Mouse (Mus musculus): ENCODE data around the gene Ndufa12. TPM values are rescaled to one million over a fixed set of nuclear protein-coding genes. Genes with fewer than 3 reads are reported as not detected.

The Ndufa12 gene
- polyA plus RNA-seq, 1 experiment from 2014 or later = 380 TPM

DNA sequence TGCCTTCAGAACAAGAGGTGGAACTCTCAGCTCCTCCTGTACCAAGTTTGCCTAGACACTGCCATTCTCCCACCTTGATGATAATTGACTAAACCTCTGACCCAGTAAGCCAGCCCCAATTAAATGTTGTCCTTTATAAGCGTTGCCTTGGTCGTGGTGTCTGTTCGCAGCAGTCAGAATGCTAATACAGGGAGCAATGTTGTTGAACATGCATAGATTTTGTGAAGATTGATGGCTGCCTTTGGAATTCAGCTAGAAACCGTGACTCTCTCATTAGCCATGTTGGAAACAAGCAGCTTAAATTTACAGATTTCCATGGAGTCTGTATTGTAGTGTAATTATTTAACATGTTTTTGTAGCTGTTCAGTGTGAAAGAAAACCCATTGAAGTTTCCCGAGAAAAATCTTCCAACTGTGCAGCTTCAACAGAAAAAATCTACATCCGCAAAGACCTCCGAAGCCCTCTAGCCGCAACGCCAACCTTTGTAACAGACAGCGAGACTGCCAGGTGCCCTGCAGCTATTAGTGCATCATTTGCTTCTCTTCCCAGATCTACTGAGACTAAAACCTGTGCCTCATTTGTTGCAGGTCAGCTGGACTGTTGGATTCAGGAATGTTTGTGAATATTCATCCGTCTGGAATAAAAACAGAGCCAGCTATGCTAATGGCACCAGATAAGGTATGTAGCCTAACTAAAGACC is 31.3 kb upstream of the Ndufa12 start:
- peaks cover 6% of the 10 kb centered on the region for H3K4me1 ChIP-seq (ENCODE audit: control insufficient read depth, insufficient read depth, low read depth, low read length)
- no peak for ATAC-seq
- H3K4me2 ChIP-seq (ENCODE audit: low read length) = no peak overlapping the region
- H3K4me3 ChIP-seq (ENCODE audit: low read length) = no peak overlapping the region
- no peak overlapping the region for H3K9ac ChIP-seq (ENCODE audit: low read depth, low read length)
- no peak overlapping the region for H3K27ac ChIP-seq (ENCODE audit: low read depth, low read length)
- H3K9me3 ChIP-seq (ENCODE audit: control insufficient read depth, low read length) = no peaks in the 10 kb centered on the region
- H3K36me3 ChIP-seq (ENCODE audit: control insufficient read depth, insufficient read depth, low read length) = peaks cover 27% of the 10 kb centered on the region
- WGBS = 51% methylated on average over 11 of the region's 11 CpGs
- no peaks in the 10 kb centered on the region for H3K27me3 ChIP-seq (replicated peaks; ENCODE audit: control insufficient read depth, insufficient read depth, low read length)

DNA sequence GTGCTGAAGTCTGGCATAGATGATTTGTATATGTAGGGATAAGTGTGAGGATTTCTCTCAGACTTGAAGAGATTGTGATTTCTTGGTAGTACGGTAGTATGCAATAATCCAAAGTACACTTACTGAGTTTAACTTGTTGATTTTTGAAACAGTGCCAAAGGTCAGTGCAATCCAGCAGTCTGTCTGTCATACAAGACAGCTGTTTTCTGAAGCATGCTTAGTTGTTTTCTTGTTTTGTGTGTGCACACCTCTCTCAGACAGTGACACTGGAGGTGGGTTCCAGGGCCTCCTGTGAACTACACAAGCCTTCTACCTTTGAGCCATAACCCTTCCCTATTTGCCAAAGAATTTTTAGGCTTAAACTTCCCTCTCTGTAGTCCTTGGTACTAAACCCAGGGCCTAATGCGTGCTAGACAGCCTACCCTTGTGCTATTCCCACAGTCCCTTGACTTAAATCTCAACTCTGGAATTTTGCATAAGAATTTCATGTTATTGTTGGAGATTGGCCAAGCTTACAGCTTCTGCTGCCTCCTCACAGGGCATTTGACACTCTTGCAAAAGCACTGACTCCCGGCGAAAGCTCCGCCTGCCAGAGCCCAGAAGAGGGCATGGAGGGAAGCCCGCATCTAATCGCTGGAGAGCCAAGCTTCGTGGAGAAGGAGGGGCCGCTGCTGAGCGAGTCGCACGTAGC is 26.9 kb upstream of the Ndufa12 start:
- Histone ChIP-seq H3K4me2 (ENCODE audit: low read length) (no peak overlapping the region; the same call in 1 of the 2 replicates), H3K4me3 (ENCODE audit: low read length) (no peak overlapping the region), H3K27me3 (replicated peaks; ENCODE audit: control insufficient read depth, insufficient read depth, low read length) (no peaks in the 10 kb centered on the region), H3K36me3 (ENCODE audit: control insufficient read depth, insufficient read depth, low read length) (peaks cover 23% of the 10 kb centered on the region), H3K9ac (ENCODE audit: low read depth, low read length) (no peak overlapping the region), H3K27ac (ENCODE audit: low read depth, low read length) (no peak overlapping the region), H3K9me3 (ENCODE audit: control insufficient read depth, low read length) (no peaks in the 10 kb centered on the region), H3K4me1 (ENCODE audit: control insufficient read depth, insufficient read depth, low read depth, low read length) (peaks cover 9% of the 10 kb centered on the region)
- 28% methylated on average over 12 of the region's 12 CpGs for WGBS
- ATAC-seq = no peak

DNA sequence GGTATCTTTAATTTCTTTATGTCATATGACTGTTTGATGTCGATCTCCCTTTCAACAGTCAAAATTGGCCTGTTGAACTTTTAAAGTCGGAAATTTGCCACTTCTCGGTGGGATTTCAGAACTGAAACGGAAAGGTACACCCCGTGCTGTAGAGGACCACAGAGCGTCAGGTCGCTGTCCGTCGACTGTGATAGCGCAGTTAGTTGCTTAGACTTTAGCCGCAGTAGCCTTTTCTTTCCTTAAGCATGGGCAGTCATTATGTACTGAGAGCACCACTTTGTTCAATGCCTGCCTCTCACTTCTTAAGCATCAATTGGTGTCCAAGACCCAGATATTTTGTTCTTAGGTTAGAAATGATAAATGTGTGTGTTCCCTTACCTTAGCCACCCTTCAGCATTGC is 26.4 kb upstream of the Ndufa12 start:
- no peak overlapping the region for H3K27ac ChIP-seq (ENCODE audit: low read depth, low read length)
- peaks cover 23% of the 10 kb centered on the region for H3K36me3 ChIP-seq (ENCODE audit: control insufficient read depth, insufficient read depth, low read length)
- no peaks in the 10 kb centered on the region for H3K9me3 ChIP-seq (ENCODE audit: control insufficient read depth, low read length)
- no peak overlapping the region; the same call in 1 of the 2 replicates for H3K4me2 ChIP-seq (ENCODE audit: low read length)
- ATAC-seq = no peak
- no peak overlapping the region for H3K4me3 ChIP-seq (ENCODE audit: low read length)
- H3K9ac ChIP-seq (ENCODE audit: low read depth, low read length) = no peak overlapping the region
- H3K4me1 ChIP-seq (ENCODE audit: control insufficient read depth, insufficient read depth, low read depth, low read length) = peaks cover 9% of the 10 kb centered on the region
- H3K27me3 ChIP-seq (replicated peaks; ENCODE audit: control insufficient read depth, insufficient read depth, low read length) = no peaks in the 10 kb centered on the region
- 46% methylated on average over 11 of the region's 11 CpGs for WGBS

DNA sequence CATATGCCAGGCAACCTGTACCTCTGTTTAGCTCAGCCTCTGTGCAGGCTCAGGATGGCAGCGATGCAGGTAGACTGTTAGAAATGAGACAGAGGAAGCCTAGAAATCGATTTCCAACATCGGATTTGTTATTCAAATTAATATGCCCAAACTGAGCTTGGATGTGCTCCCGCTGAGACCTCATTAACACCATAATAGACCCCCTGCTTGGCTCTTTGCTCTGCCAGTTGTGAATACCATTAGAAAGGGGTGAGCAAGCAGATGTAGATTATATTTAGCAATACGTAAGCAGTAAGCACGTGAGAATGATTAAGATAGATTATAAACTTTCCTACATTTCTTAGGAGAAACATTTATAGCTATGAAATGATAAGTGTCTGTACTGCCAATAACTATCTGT is 25.8 kb upstream of the Ndufa12 start:
- Histone ChIP-seq H3K4me3 (ENCODE audit: low read length) (no peak overlapping the region), H3K36me3 (ENCODE audit: control insufficient read depth, insufficient read depth, low read length) (peaks cover 21% of the 10 kb centered on the region), H3K27ac (ENCODE audit: low read depth, low read length) (no peak overlapping the region), H3K9me3 (ENCODE audit: control insufficient read depth, low read length) (no peaks in the 10 kb centered on the region), H3K27me3 (replicated peaks; ENCODE audit: control insufficient read depth, insufficient read depth, low read length) (no peaks in the 10 kb centered on the region), H3K4me1 (ENCODE audit: control insufficient read depth, insufficient read depth, low read depth, low read length) (peaks cover 9% of the 10 kb centered on the region), H3K9ac (ENCODE audit: low read depth, low read length) (no peak overlapping the region), H3K4me2 (ENCODE audit: low read length) (no peak overlapping the region)
- WGBS = 25% methylated on average over 6 of the region's 6 CpGs
- no peak for ATAC-seq

DNA sequence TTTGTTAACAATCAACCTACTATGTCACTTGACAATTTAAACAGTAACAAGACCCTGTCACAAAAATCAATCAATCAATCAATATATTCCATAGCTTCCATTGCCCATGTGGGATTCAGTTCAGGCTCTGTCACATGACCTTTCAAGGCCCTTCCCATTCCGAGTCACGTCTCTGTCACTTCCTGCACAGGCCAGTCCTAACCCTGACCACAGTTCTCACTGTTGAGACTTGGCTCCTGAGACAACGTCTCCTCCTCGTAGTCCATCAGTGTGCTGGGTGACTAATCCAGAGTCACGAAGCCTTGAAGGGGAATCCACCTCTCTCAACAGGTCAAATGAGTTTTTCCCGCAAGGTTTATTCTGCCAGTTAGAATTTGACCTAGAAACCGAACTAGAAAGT is 23.9 kb upstream of the Ndufa12 start:
- Histone ChIP-seq H3K27me3 (replicated peaks; ENCODE audit: control insufficient read depth, insufficient read depth, low read length) (no peaks in the 10 kb centered on the region), H3K9me3 (ENCODE audit: control insufficient read depth, low read length) (no peaks in the 10 kb centered on the region), H3K36me3 (ENCODE audit: control insufficient read depth, insufficient read depth, low read length) (peaks cover 16% of the 10 kb centered on the region), H3K9ac (ENCODE audit: low read depth, low read length) (no peak overlapping the region), H3K27ac (ENCODE audit: low read depth, low read length) (no peak overlapping the region), H3K4me3 (ENCODE audit: low read length) (no peak overlapping the region), H3K4me2 (ENCODE audit: low read length) (no peak overlapping the region), H3K4me1 (ENCODE audit: control insufficient read depth, insufficient read depth, low read depth, low read length) (peaks cover 9% of the 10 kb centered on the region)
- 85% methylated on average over 7 of the region's 7 CpGs for WGBS
- no peak for ATAC-seq

DNA sequence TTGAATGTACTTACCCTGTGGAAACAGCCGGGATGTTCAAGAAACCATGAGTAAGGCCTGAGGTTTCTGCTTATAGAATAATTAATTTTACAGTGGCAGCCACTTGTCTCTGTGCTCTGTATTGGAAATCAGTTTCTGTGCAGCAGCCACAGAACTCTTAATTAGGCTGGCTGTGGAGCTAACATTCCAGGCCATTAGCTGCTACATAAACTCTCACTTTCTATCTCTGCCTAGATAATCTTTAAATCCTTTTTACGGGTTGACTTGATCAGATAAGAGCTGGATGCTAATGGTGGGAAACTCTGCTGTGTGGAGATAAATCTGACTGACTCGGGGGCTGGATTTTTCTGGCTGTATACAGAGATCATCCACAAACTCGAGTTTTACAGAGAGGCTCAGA is 15.3 kb upstream of the Ndufa12 start:
- Histone ChIP-seq H3K4me2 (ENCODE audit: low read length) (no peak overlapping the region), H3K9ac (ENCODE audit: low read depth, low read length) (no peak overlapping the region), H3K4me1 (ENCODE audit: control insufficient read depth, insufficient read depth, low read depth, low read length) (no peaks in the 10 kb centered on the region), H3K36me3 (ENCODE audit: control insufficient read depth, insufficient read depth, low read length) (peaks cover 6% of the 10 kb centered on the region), H3K4me3 (ENCODE audit: low read length) (no peak overlapping the region), H3K9me3 (ENCODE audit: control insufficient read depth, low read length) (no peaks in the 10 kb centered on the region), H3K27me3 (replicated peaks; ENCODE audit: control insufficient read depth, insufficient read depth, low read length) (no peaks in the 10 kb centered on the region), H3K27ac (ENCODE audit: low read depth, low read length) (no peak overlapping the region)
- WGBS = 52% methylated on average over 4 of the region's 4 CpGs
- ATAC-seq = no peak

DNA sequence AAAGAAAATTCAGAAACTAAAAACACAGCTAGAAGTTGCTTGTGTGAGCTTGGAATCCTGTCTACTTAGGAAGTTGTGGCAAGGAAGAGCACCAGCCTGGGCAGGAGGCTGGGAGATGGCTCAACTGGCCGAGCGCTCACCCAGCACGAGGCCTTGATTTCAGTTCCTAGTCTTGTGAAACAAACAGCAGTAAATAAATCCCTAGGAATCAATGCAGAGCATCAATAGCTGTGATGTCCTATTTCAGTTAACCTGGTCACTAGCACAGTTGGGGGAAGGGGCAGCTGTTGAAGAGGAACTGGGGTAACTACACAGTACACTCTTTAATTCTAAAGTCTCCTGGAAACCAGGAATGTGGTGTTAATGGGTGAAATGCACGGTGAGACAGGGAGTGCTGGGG is 6.5 kb downstream of the Ndufa12 start:
- Histone ChIP-seq H3K27me3 (replicated peaks; ENCODE audit: control insufficient read depth, insufficient read depth, low read length) (no peaks in the 10 kb centered on the region), H3K27ac (ENCODE audit: low read depth, low read length) (no peak overlapping the region), H3K4me3 (ENCODE audit: low read length) (no peak overlapping the region), H3K4me2 (ENCODE audit: low read length) (no peak overlapping the region), H3K9me3 (ENCODE audit: control insufficient read depth, low read length) (no peaks in the 10 kb centered on the region), H3K36me3 (ENCODE audit: control insufficient read depth, insufficient read depth, low read length) (peaks cover 24% of the 10 kb centered on the region), H3K9ac (ENCODE audit: low read depth, low read length) (no peak overlapping the region), H3K4me1 (ENCODE audit: control insufficient read depth, insufficient read depth, low read depth, low read length) (no peaks in the 10 kb centered on the region; the same call in none of the 2 replicates)
- ATAC-seq = no peak
- WGBS = 90% methylated on average over 4 of the region's 4 CpGs

DNA sequence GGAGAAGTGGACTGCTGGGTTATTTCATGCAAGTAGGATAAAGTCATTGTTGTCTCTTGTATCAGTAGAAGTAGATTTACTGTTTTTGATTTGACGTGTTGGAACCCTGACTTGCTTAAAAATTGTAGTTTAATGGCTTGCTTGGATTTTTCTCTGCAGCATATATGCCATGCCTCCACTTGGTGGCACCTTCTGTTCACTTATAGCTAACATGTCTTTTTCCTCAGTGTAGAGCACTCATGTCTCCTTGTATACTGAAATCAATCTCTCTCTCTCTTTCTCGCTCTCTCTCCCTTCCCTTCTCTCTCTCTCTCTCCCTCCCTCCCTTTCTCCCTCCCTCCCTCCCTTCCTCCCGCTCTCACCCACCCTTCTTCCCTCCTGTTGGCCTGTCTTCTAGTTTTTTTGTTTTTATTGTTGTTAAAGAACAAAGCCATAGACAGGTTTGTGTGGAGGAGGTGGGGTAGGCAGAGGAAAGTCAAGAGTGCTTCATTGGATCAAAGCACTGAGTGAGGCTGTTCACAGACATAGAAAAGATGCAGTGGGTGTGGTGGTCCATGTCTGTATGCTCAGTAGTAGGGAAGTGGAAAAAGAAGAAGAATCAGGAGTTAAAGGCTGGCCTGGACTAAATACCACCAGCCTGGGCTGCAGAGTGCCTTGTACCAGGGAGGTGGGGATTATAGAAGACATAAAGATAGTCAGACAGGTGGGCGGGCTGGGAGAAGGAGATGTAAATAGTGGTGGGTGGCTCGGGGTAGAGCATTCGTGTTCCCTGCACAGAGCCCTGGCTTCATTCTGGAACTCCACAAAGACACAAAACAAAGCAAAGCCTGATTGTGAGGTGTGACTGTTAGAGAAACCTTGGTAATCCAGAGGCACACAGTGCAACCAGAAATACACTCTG is 12.4 kb downstream of the Ndufa12 start:
- WGBS = 55% methylated on average over 6 of the region's 6 CpGs
- ATAC-seq = peak; percentile 89
- peak overlapping the region; percentile 31; the same call in 1 of the 2 replicates for H3K27ac ChIP-seq (ENCODE audit: low read depth, low read length)

DNA sequence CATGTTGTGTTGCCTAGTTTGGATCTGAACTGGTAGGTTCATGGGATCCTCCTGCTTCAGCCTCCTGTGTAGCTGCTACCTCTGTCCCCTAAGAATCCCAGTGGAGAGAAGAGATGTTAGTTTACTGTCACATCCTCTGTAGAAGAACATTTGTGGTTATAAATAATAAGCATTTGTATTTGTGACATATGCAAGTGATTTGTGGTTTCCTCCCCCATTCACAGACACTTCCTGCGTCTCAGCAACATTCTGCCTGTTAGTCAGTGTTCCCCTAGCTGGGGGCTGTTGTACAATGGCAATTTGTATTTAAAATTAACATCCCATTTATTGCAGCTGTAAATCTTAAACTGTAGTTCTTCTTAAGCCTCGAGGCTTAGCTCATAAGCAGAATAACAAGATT is 13.2 kb downstream of the Ndufa12 start:
- H3K9me3 ChIP-seq (ENCODE audit: control insufficient read depth, low read length) = no peaks in the 10 kb centered on the region
- no peak for ATAC-seq
- no peak overlapping the region for H3K4me2 ChIP-seq (ENCODE audit: low read length)
- H3K9ac ChIP-seq (ENCODE audit: low read depth, low read length) = no peak overlapping the region
- H3K4me3 ChIP-seq (ENCODE audit: low read length) = no peak overlapping the region
- no peak overlapping the region for H3K27ac ChIP-seq (ENCODE audit: low read depth, low read length)
- peaks cover 9% of the 10 kb centered on the region for H3K36me3 ChIP-seq (ENCODE audit: control insufficient read depth, insufficient read depth, low read length)
- H3K4me1 ChIP-seq (ENCODE audit: control insufficient read depth, insufficient read depth, low read depth, low read length) = no peaks in the 10 kb centered on the region; the same call in 1 of the 2 replicates
- 69% methylated on average over 2 of the region's 2 CpGs for WGBS
- H3K27me3 ChIP-seq (replicated peaks; ENCODE audit: control insufficient read depth, insufficient read depth, low read length) = no peaks in the 10 kb centered on the region

More for the DNA sequence above, 12.4 kb downstream of the Ndufa12 start:
- Histone ChIP-seq H3K4me3 (ENCODE audit: low read length) (no peak overlapping the region), H3K9me3 (ENCODE audit: control insufficient read depth, low read length) (no peaks in the 10 kb centered on the region), H3K36me3 (ENCODE audit: control insufficient read depth, insufficient read depth, low read length) (peaks cover 11% of the 10 kb centered on the region), H3K9ac (ENCODE audit: low read depth, low read length) (peak overlapping the region; percentile 7; the same call in 1 of the 2 replicates), H3K4me1 (ENCODE audit: control insufficient read depth, insufficient read depth, low read depth, low read length) (no peaks in the 10 kb centered on the region; the same call in 1 of the 2 replicates), H3K4me2 (ENCODE audit: low read length) (no peak overlapping the region), H3K27me3 (replicated peaks; ENCODE audit: control insufficient read depth, insufficient read depth, low read length) (no peaks in the 10 kb centered on the region)
